Mouse (Mus musculus): Measurements from ENCODE around the gene Dnmt3a. TPM values are rescaled to one million over a fixed set of nuclear protein-coding genes. Genes with fewer than 3 reads are reported as not detected.

Gene Dnmt3a
- 5.3 and 6.3 TPM in 2 replicates for polyA plus RNA-seq (2012; rRNA removed)

DNA sequence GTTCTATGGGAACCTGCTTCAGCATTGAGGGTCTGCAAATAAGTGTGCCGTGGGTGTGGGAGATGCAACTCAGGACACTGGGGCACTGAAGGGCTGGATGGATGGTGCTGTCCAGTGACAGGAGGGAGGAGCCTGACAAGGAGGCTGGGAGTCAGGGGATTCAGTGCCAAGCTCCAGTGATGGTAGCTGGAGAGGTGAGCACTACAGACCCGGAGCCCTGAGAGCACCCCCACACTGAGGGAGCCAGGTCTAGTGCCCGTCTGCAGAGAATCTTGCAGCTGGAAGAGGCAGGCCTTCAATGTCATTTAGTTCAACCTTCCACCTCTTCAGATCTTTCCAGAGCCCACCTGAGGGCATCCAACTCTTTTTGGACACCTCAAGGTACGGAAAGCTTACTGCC lies at the start of gene Dnmt3a:
Gene Dnmt3a, plus strand, starts transcription at position 156 of the 400 bp plus-strand sequence.

DNA sequence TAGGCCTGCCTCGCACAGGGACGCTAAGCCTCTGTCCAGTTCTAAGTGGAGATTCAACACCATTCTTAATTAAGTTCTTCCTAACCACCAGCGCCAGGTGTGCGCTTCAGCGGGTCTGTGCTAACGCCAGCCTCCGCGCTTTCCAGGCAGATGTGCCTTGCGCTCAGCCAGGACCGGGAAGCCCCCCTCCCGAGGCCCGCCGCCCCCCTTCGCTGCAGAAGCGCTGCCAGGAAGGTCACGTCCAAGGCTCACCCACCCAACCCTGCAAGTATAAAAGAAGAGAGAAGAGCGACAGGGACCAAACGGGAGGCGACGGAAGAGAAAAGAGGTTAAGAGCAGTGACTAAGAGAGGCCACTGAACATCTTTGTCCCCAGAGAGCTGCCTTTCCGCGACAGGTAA lies 148.8 kb downstream of the Dnmt3a start, which contains the start of gene Pomc:
Gene Pomc, plus strand, starts transcription at position 301 of the 400 bp plus-strand sequence.

Other genes starting within 250 kb of the Dnmt3a start
- 16.9 and 20.3 TPM in 2 replicates for gene Dtnb, start 233.6 kb upstream of the Dnmt3a start, polyA plus RNA-seq (2012; rRNA removed)
- gene Pomc, start 148.9 kb downstream of the Dnmt3a start, polyA plus RNA-seq (2012; rRNA removed) = 0.18 and 0.26 TPM in 2 replicates
- gene Efr3b, start 232.9 kb downstream of the Dnmt3a start, polyA plus RNA-seq (2012; rRNA removed) = 0.09 and 0.12 TPM in 2 replicates